Mouse (Mus musculus) heart, adult 2 months (tissue): ENCODE measurements around the gene Olfr50. TPM values are rescaled to one million over a fixed set of nuclear protein-coding genes. Genes with fewer than 3 reads are reported as not detected.

Experiments used
- DNase-seq, 2 experiments: peaks; one replicate each; pipeline ENCODE4 v3.0.0; 2021
- H3K27ac ChIP-seq: fragments of 200-600 bp; 2 replicates; pipeline ENCODE4 v1.8.1; 2022
- H3K27me3 ChIP-seq: fragments of 200-500 bp; 2 replicates; pipeline ENCODE4 v1.6.1; 2012; ENCODE audit warnings: mild to moderate bottlenecking, low read length, inconsistent platforms, mixed read lengths; ENCODE audit not compliant: control insufficient read depth, insufficient read depth
- H3K36me3 ChIP-seq: fragments of 200-500 bp; 2 replicates; pipeline ENCODE4 v1.6.1; 2012; ENCODE audit warnings: low read length, inconsistent platforms; ENCODE audit not compliant: control insufficient read depth, insufficient read depth
- H3K4me1 ChIP-seq: fragments of 200-500 bp; 2 replicates; pipeline ENCODE4 v1.6.1; 2011; ENCODE audit warnings: low read length; ENCODE audit not compliant: control insufficient read depth, insufficient read depth
- H3K4me3 ChIP-seq: fragments of 200-600 bp; 2 replicates; pipeline ENCODE4 v1.8.1; 2022
- H3K79me2 ChIP-seq: fragments of 200-500 bp; replicated peaks from 2 replicates; pipeline ENCODE4 v1.6.1; 2012; ENCODE audit warnings: mild to moderate bottlenecking, inconsistent platforms, low read length, moderate library complexity, mixed read lengths; ENCODE audit not compliant: control insufficient read depth, insufficient read depth
- H3K9ac ChIP-seq: fragments of 200-500 bp; 2 replicates; pipeline ENCODE4 v1.6.1; 2012; ENCODE audit warnings: low read depth, mild to moderate bottlenecking, control low read depth, inconsistent platforms, low read length, mixed read lengths
- CTCF ChIP-seq: fragments of 200-600 bp; IDR thresholded peaks from 2 replicates; pipeline ENCODE4 v1.8.1; 2022; ENCODE audit warnings: antibody characterized with exemption, mild to moderate bottlenecking, moderate library complexity
- EP300 ChIP-seq: fragments of 200-500 bp; IDR thresholded peaks from 2 replicates; pipeline ENCODE4 v1.6.1; 2011; ENCODE audit warnings: low read depth, low read length, control low read depth; ENCODE audit not compliant: insufficient read depth
- POLR2A ChIP-seq: fragments of 200-500 bp; IDR thresholded peaks from 2 replicates; pipeline ENCODE4 v1.6.1; 2011; ENCODE audit warnings: mild to moderate bottlenecking, low read depth, low read length, control low read depth; ENCODE audit not compliant: insufficient read depth
- WGBS: fragments of 180-500 bp; shearing (Covaris S2); methylation state at CpG from one replicate; pipeline ENCODE4 v1.1.7; 2018; 5-methylcytosine and 5-hydroxymethylcytosine counted together
- intact Hi-C: fragments of 180-260 bp; cut with DNase I; formaldehyde crosslinking; loops from one replicate; pipeline ENCODE4 v1.15.1; 2025
- long read RNA-seq: library from polyadenylated mRNA; stranded (forward); transcript quantifications from one replicate; pipeline ENCODE4 v2.0.0, GENCODE M21; 2021
- polyA plus RNA-seq: library from polyadenylated mRNA; depleted of rRNA; stranded (reverse); fragments of >200 nt; gene quantifications from 2 replicates; pipeline ENCODE4 v1.2.3, GENCODE M21; 2012; rRNA removed
- total RNA-seq, 2 experiments: library from RNA; stranded (reverse); gene quantifications; 2 replicates each; pipeline ENCODE4 v1.2.3; 2021

The Olfr50 gene
- total RNA-seq: not detected
- not detected in 2 replicates for polyA plus RNA-seq
- long read RNA-seq: 0 reads

DNA sequence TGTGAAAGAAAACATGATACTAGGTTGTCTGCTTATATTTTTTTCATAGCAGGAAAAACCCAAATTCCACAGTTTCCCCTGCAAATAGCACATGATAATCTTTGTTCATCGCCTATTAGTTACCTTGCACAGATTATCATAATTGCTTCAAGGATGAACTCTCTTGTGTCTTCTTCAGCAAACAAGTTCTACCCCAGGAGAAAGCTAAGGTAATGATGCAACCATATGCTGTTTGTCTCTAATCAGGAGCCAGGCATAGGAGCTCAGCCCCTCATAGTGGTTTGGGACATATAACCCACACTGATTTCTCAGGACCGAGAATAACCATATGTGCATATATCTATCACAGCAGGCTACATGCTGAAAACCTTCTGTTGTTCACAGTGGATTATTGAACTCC lies at the start of gene Olfr50:
Gene Olfr50, plus strand, starts transcription at position 301 of the 400 bp plus-strand sequence.
- intact Hi-C loops: no loop called here
- Histone ChIP-seq H3K4me1 (no peaks in the 10 kb centered on the region), H3K27ac (no peak within 1 kb of the TSS), H3K79me2 (no peaks in the 10 kb centered on the region), H3K9ac (no peak within 1 kb of the TSS), H3K27me3 (no peaks in the 10 kb centered on the region), H3K4me3 (no peak within 1 kb of the TSS), H3K36me3 (no peaks in the 10 kb centered on the region)
- DNase-seq: no peak
- WGBS: 63% methylated on average over 2 of the region's 2 CpGs
- no peak for TF ChIP-seq CTCF
- TF ChIP-seq POLR2A: no peak
- no peak for TF ChIP-seq EP300

GRCm38 (mm10) chr2:36783976-36784375 lies 6.4 kb upstream of the Olfr50 start, which contains the start of gene Olfr348:
Gene Olfr348 (plus strand): TSS chr2:36784276.
- no peak for DNase-seq
- TF ChIP-seq POLR2A (no peak), EP300 (no peak)
- no peak within 1 kb of the TSS for H3K27ac ChIP-seq
- no peaks in the 10 kb centered on the region for H3K4me1 ChIP-seq
- intact Hi-C loops: no loop called here
- no peak within 1 kb of the TSS for H3K4me3 ChIP-seq
- WGBS: 54% methylated on average over 2 of the region's 2 CpGs
- no peaks in the 10 kb centered on the region for H3K36me3 ChIP-seq
- H3K27me3 ChIP-seq: no peaks in the 10 kb centered on the region
- no peaks in the 10 kb centered on the region for H3K79me2 ChIP-seq
- H3K9ac ChIP-seq: no peak within 1 kb of the TSS

DNA sequence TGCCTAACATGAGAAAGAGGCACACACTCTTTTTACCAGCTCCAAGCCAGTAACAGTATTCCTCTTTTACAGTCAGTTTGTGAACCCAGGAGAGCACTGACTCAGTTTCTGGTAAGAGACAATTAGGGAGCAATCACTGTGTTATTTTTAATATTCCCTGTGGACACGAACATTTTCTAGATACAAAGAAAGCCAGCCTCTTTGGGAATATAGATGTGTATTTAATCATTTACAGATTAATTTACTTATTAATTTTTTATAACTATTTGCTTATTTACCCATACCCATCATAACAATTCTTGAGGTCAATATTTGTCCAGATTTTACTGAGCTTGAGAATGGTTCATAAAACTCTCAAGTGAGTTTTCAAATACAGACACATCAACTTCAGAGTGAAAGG lies 26.6 kb downstream of the Olfr50 start, which contains the start of gene Olfr3:
Gene Olfr3, minus strand, starts transcription at position 101 of the 400 bp plus-strand sequence.
- H3K27ac ChIP-seq: no peak within 1 kb of the TSS
- no peak for DNase-seq
- intact Hi-C loops: no loop called here
- no peak within 1 kb of the TSS for H3K9ac ChIP-seq
- H3K36me3 ChIP-seq: no peaks in the 10 kb centered on the region
- no peak within 1 kb of the TSS for H3K4me3 ChIP-seq
- H3K79me2 ChIP-seq: no peaks in the 10 kb centered on the region
- no peaks in the 10 kb centered on the region for H3K27me3 ChIP-seq
- no peaks in the 10 kb centered on the region for H3K4me1 ChIP-seq
- TF ChIP-seq CTCF (no peak), EP300 (no peak), POLR2A (no peak)
- 47% methylated on average over 1 of the region's 1 CpGs for WGBS

- WGBS: 71% methylated on average over 1 of the region's 1 CpGs
- no peak for DNase-seq
- intact Hi-C loops: no loop called here
Observed at GRCm38 (mm10) chr2:36846010-36846409, 55.7 kb downstream of the Olfr50 start, which contains the start of gene Olfr350. Gene Olfr350 (plus strand): TSS chr2:36846310.

More at GRCm38 (mm10) chr2:36846010-36846409, 55.7 kb downstream of the Olfr50 start, which contains the start of gene Olfr350:
- Histone ChIP-seq H3K4me3 (no peak within 1 kb of the TSS), H3K27ac (no peak within 1 kb of the TSS), H3K79me2 (no peaks in the 10 kb centered on the region), H3K9ac (no peak within 1 kb of the TSS), H3K27me3 (no peaks in the 10 kb centered on the region), H3K4me1 (no peaks in the 10 kb centered on the region), H3K36me3 (no peaks in the 10 kb centered on the region)
- TF ChIP-seq EP300: no peak

Other genes starting within 250 kb of the Olfr50 start
- gene Olfr344, start 223.9 kb upstream of the Olfr50 start, total RNA-seq: not detected
- gene Olfr344, start 223.9 kb upstream of the Olfr50 start, polyA plus RNA-seq: not detected in 2 replicates
- gene Olfr345, start 150.5 kb upstream of the Olfr50 start, total RNA-seq: not detected
- gene Olfr345, start 150.5 kb upstream of the Olfr50 start, polyA plus RNA-seq: not detected in 2 replicates
- gene Olfr346, start 104.8 kb upstream of the Olfr50 start, total RNA-seq: not detected
- gene Olfr346, start 104.8 kb upstream of the Olfr50 start, polyA plus RNA-seq: not detected in 2 replicates
- not detected for gene Olfr347, start 58.6 kb upstream of the Olfr50 start, total RNA-seq
- gene Olfr347, start 58.6 kb upstream of the Olfr50 start, polyA plus RNA-seq: not detected in 2 replicates
- not detected for gene Olfr348, start 6.3 kb upstream of the Olfr50 start, total RNA-seq
- gene Olfr348, start 6.3 kb upstream of the Olfr50 start, polyA plus RNA-seq: not detected in 2 replicates
- not detected for gene Olfr3, start 26.5 kb downstream of the Olfr50 start, total RNA-seq
- not detected in 2 replicates for gene Olfr3, start 26.5 kb downstream of the Olfr50 start, polyA plus RNA-seq
- not detected for gene Olfr350, start 55.8 kb downstream of the Olfr50 start, total RNA-seq
- gene Olfr350, start 55.8 kb downstream of the Olfr50 start, polyA plus RNA-seq: not detected in 2 replicates
- not detected for gene Olfr351, start 72.1 kb downstream of the Olfr50 start, total RNA-seq
- not detected in 2 replicates for gene Olfr351, start 72.1 kb downstream of the Olfr50 start, polyA plus RNA-seq
- gene Olfr352, start 77.9 kb downstream of the Olfr50 start, total RNA-seq: not detected
- not detected in 2 replicates for gene Olfr352, start 77.9 kb downstream of the Olfr50 start, polyA plus RNA-seq
- gene Olfr353, start 102.4 kb downstream of the Olfr50 start, total RNA-seq: not detected
- not detected in 2 replicates for gene Olfr353, start 102.4 kb downstream of the Olfr50 start, polyA plus RNA-seq
- not detected for gene Olfr354, start 115.1 kb downstream of the Olfr50 start, total RNA-seq
- not detected in 2 replicates for gene Olfr354, start 115.1 kb downstream of the Olfr50 start, polyA plus RNA-seq
- gene Olfr355, start 138.4 kb downstream of the Olfr50 start, total RNA-seq: not detected
- not detected in 2 replicates for gene Olfr355, start 138.4 kb downstream of the Olfr50 start, polyA plus RNA-seq
- gene Olfr356, start 146.6 kb downstream of the Olfr50 start, total RNA-seq: not detected
- gene Olfr356, start 146.6 kb downstream of the Olfr50 start, polyA plus RNA-seq: not detected in 2 replicates
- not detected for gene Olfr357, start 203.3 kb downstream of the Olfr50 start, total RNA-seq
- gene Olfr357, start 203.3 kb downstream of the Olfr50 start, polyA plus RNA-seq: not detected in 2 replicates
- gene Olfr358, start 218.8 kb downstream of the Olfr50 start, total RNA-seq: not detected
- gene Olfr358, start 218.8 kb downstream of the Olfr50 start, polyA plus RNA-seq: not detected in 2 replicates